Mouse (Mus musculus) ovary, postnatal 14 days (tissue): ENCODE data around the gene Csk.
A peak's percentile ranks its signal among the peaks of the same experiment; 100 is the strongest.

Experiments used
- DNase-seq: peaks from one replicate; pipeline ENCODE4 v3.0.0; 2022; ENCODE audit warnings: low spot score

Csk gene

GRCm38 (mm10) chr9:57638651-57639459 lies 14.6 kb downstream of the Csk start:
- no peak for DNase-seq

GRCm38 (mm10) chr9:57637741-57638322 lies 15.6 kb downstream of the Csk start:
- DNase-seq: peak; percentile 38

GRCm38 (mm10) chr9:57637272-57637671 lies 16.2 kb downstream of the Csk start:
- no peak for DNase-seq

- DNase-seq: no peak
These were observed 19.9 kb downstream of the Csk start for GRCm38 (mm10) chr9:57633481-57634024.

- peak; percentile 86 for DNase-seq
These were observed 24.1 kb downstream of the Csk start for GRCm38 (mm10) chr9:57629118-57629874.

- no peak for DNase-seq
These were observed 24.7 kb downstream of the Csk start for GRCm38 (mm10) chr9:57628717-57629116.

- DNase-seq: no peak
These were observed 25.5 kb downstream of the Csk start for GRCm38 (mm10) chr9:57627892-57628291.

GRCm38 (mm10) chr9:57627191-57627590 lies 26.2 kb downstream of the Csk start:
- no peak for DNase-seq

GRCm38 (mm10) chr9:57625674-57626500 lies 27.5 kb downstream of the Csk start:
- no peak for DNase-seq

GRCm38 (mm10) chr9:57624295-57624694 lies 29.1 kb downstream of the Csk start:
- DNase-seq: no peak

- no peak for DNase-seq
These were observed 32.8 kb downstream of the Csk start, which contains the start of gene Lman1l for GRCm38 (mm10) chr9:57620674-57621073. Lman1l (minus strand) TSS chr9:57620774.

GRCm38 (mm10) chr9:57618854-57619253 lies 34.6 kb downstream of the Csk start:
- DNase-seq: no peak

- DNase-seq: no peak
These were observed 35.8 kb downstream of the Csk start for GRCm38 (mm10) chr9:57617556-57618169.

- no peak for DNase-seq
These were observed 38.6 kb downstream of the Csk start for GRCm38 (mm10) chr9:57614786-57615185.

GRCm38 (mm10) chr9:57613975-57614374 lies 39.5 kb downstream of the Csk start:
- no peak for DNase-seq

GRCm38 (mm10) chr9:57612587-57612986 lies 40.8 kb downstream of the Csk start:
- DNase-seq: no peak

- DNase-seq: no peak
These were observed 43.0 kb downstream of the Csk start for GRCm38 (mm10) chr9:57610359-57610826.

GRCm38 (mm10) chr9:57609803-57610202 lies 43.6 kb downstream of the Csk start:
- no peak for DNase-seq

GRCm38 (mm10) chr9:57606139-57606851 lies 47.1 kb downstream of the Csk start, which contains the start of gene Cplx3:
Cplx3 (minus strand) TSS chr9:57606281.
- DNase-seq: peak; percentile 58

- DNase-seq: no peak
These were observed 47.9 kb downstream of the Csk start for GRCm38 (mm10) chr9:57605503-57605902.
